Mouse (Mus musculus) hindbrain, embryonic 15.5 days (tissue): ENCODE results near the gene BC049762. TPM values are rescaled to one million over a fixed set of nuclear protein-coding genes. Genes with fewer than 3 reads are reported as not detected.
A peak's percentile ranks its signal among the peaks of the same experiment; 100 is the strongest.

Experiments used
- ATAC-seq: fragments of 200-750 bp; cut with Nextera tagmentation; 2 replicates; pipeline ENCODE4 v1.8.0; 2017; ENCODE audit warnings: low read depth, moderate number of reproducible peaks, moderate TSS enrichment; ENCODE audit not compliant: low FRiP score
- H3K27ac ChIP-seq: fragments of 300-500 bp; sonication (generic); replicated peaks from 2 replicates; pipeline ENCODE4 v1.5.1; 2015; ENCODE audit warnings: mild to moderate bottlenecking, inconsistent platforms
- H3K27me3 ChIP-seq: fragments of 300-500 bp; sonication (generic); 2 replicates; pipeline ENCODE4 v1.6.1; 2015; ENCODE audit warnings: control low read depth, inconsistent platforms
- H3K36me3 ChIP-seq: fragments of 300-500 bp; sonication (generic); 2 replicates; pipeline ENCODE4 v1.6.1; 2015; ENCODE audit warnings: control low read depth, inconsistent platforms
- H3K4me1 ChIP-seq: fragments of 300-500 bp; sonication (generic); replicated peaks from 2 replicates; pipeline ENCODE4 v1.6.1; 2015; ENCODE audit warnings: control low read depth, inconsistent platforms
- H3K4me2 ChIP-seq: fragments of 300-500 bp; sonication (generic); 2 replicates; pipeline ENCODE4 v1.6.1; 2015; ENCODE audit warnings: moderate library complexity, mild to moderate bottlenecking, inconsistent platforms
- H3K4me3 ChIP-seq: fragments of 300-500 bp; sonication (generic); 2 replicates; pipeline ENCODE4 v1.5.1; 2015; ENCODE audit warnings: mild to moderate bottlenecking, inconsistent platforms
- H3K9ac ChIP-seq: fragments of 300-500 bp; sonication (generic); 2 replicates; pipeline ENCODE4 v1.6.1; 2015; ENCODE audit warnings: inconsistent platforms
- H3K9me3 ChIP-seq: fragments of 300-500 bp; sonication (generic); 2 replicates; pipeline ENCODE4 v1.6.1; 2016; ENCODE audit warnings: control low read depth, inconsistent platforms
- WGBS: fragments of 180-500 bp; shearing (Covaris S2); methylation state at CpG from one replicate; pipeline ENCODE4 v1.1.7; 2015; 5-methylcytosine and 5-hydroxymethylcytosine counted together
- polyA plus RNA-seq: library from polyadenylated mRNA; unstranded; fragments of >200 nt; fragmentation: Nextera tagmentation; extraction: Ambion mirVana; gene quantifications from 2 replicates; pipeline ENCODE4 v1.2.1, GENCODE M21; 2015

BC049762 gene
- polyA plus RNA-seq, result 0.41 and 0.62 TPM in 2 replicates

DNA sequence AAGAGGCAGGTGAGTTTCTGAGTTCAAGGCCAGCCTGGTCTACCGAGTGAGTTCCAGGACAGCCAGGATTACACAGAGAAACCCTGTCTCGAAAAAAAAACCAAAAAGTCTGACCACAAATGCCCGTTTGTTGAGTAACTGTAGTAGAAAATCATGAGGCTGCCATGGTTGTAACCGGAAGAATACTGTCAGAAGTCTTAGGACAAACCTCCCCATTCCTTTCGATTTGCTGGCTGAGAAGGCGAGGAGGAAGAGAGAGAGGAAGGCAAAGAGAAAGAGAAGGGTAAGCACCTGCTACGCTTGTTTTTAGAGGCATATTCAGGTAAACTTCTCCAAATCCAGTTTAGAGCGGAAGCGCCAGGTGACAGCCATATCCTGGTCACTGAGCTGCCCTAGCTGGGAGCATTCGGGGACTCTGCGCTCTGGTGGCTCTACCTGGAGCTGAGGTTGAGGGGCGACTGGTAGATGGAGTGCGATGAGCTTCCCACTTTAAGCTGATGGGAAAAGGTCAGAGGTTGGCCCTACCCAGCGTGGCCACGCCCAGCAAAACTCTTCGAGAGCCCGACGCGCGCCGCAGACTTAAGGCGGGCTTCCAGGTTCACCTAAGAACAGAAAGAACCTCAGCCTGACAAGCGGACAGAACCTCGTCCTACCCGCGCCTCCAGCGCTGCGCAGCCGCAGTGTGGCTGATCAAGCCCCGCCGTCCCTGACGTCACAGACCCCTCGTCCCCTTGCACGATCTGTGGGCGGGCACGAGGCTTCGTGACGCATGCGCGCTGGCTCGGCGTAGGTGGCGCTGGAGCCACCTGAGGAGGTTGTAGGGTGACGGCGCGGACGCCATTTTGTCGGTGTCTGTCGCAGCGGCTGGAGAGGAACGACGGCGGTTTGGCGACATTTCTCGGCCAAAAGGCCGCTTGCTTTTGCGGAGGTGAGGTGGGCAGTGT lies at the start of gene BC049762:
Gene BC049762 (minus strand): TSS at position 705 of the 944 bp plus-strand sequence.
- no peaks in the 10 kb centered on the region for H3K27me3 ChIP-seq
- H3K4me2 ChIP-seq, result peak within 1 kb of the TSS; percentile 82
- H3K4me1 ChIP-seq, result peaks cover 41% of the 10 kb centered on the region
- no peaks in the 10 kb centered on the region for H3K9me3 ChIP-seq
- peak within 1 kb of the TSS; percentile 96 for H3K27ac ChIP-seq
- WGBS, result 9% methylated on average over 57 of the region's 57 CpGs
- peak within 1 kb of the TSS; percentile 90 for H3K9ac ChIP-seq
- peak within 1 kb of the TSS; percentile 60 for H3K4me3 ChIP-seq
- no peaks in the 10 kb centered on the region; the same call in 1 of the 2 replicates for H3K36me3 ChIP-seq
- ATAC-seq, result peak; percentile 99

- 0 out of 2 replicates have a peak, but pooled peaks have one; percentile 54 for ATAC-seq
- H3K9me3 ChIP-seq, result no peaks in the 10 kb centered on the region
- 69% methylated on average over 8 of the region's 8 CpGs for WGBS
- H3K27ac ChIP-seq, result no peak overlapping the region
- H3K27me3 ChIP-seq, result no peaks in the 10 kb centered on the region
- no peak overlapping the region for H3K4me2 ChIP-seq
- 0 out of 2 replicates have a peak, but pooled peaks cover 2% of the 10 kb centered on the region for H3K4me1 ChIP-seq
- H3K36me3 ChIP-seq, result no peaks in the 10 kb centered on the region
- no peak overlapping the region for H3K4me3 ChIP-seq
- no peak overlapping the region for H3K9ac ChIP-seq
These were observed 49.0 kb upstream of the BC049762 start for GRCm38 (mm10) chr11:51311846-51312245.

DNA sequence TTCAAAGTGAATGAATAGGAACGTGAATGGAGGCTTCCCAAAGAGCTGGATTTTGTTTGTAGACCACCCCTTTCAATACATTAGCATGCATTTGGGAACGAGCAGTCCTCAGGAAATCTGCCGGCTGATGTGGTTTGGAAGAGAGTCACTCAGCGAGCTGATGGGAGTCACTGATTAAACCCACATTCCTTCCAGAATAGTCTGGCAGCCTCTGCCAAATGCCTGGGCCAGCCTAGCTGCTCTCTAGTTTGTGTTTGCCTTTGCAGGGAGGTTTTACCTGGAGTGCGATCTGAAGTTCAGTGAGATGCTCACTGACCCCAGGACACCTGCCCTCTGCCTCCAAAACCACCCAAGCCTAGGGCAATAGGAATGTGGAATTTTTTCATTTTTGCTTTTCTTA lies 45.5 kb upstream of the BC049762 start:
- WGBS, result 58% methylated on average over 5 of the region's 5 CpGs
- no peaks in the 10 kb centered on the region for H3K36me3 ChIP-seq
- H3K27ac ChIP-seq, result no peak overlapping the region
- H3K9ac ChIP-seq, result no peak overlapping the region
- no peak overlapping the region for H3K4me2 ChIP-seq
- no peaks in the 10 kb centered on the region for H3K27me3 ChIP-seq
- no peaks in the 10 kb centered on the region for H3K4me1 ChIP-seq
- H3K9me3 ChIP-seq, result no peaks in the 10 kb centered on the region
- no peak overlapping the region for H3K4me3 ChIP-seq
- ATAC-seq, result no peak

DNA sequence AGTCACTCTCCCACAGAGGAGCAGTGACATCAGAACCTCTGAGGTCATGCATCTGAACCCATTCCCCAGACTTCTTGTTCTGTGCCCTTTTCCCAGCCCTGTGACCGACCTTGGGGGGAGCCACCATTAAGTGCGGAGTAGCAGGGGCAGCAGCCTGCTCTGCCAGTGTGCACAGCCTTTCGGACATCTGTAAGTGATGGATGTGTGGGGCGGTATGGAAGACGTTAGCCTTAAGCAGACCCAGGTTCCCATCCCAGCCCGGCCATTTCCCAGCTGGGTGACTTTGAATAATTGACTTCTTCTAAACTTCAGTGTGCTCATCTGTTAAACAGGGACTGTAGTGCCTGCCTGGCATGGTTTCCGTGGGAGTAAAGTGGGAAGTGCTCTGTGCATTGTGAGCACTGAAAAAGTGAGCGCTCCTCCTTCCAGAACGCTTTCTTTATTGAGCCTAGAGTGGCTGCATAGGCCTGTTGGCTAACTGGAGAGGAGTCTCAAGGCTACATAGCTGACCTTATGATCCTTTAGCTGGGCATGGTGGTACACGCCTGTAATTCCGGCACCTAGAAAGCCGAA lies 41.2 kb upstream of the BC049762 start:
- WGBS, result 64% methylated on average over 12 of the region's 12 CpGs

GRCm38 (mm10) chr11:51302396-51302795 lies 39.5 kb upstream of the BC049762 start:
- Histone ChIP-seq H3K27ac (no peak overlapping the region), H3K4me2 (no peak overlapping the region), H3K27me3 (no peaks in the 10 kb centered on the region), H3K9me3 (no peaks in the 10 kb centered on the region), H3K9ac (no peak overlapping the region), H3K4me1 (no peaks in the 10 kb centered on the region), H3K4me3 (no peak overlapping the region), H3K36me3 (no peaks in the 10 kb centered on the region)
- WGBS, result 68% methylated on average over 5 of the region's 5 CpGs
- no peak for ATAC-seq

More for the DNA sequence above, 41.2 kb upstream of the BC049762 start:
- H3K27me3 ChIP-seq, result no peaks in the 10 kb centered on the region
- H3K36me3 ChIP-seq, result no peaks in the 10 kb centered on the region
- no peaks in the 10 kb centered on the region for H3K9me3 ChIP-seq
- no peak overlapping the region for H3K27ac ChIP-seq
- no peak overlapping the region for H3K4me2 ChIP-seq
- H3K9ac ChIP-seq, result no peak overlapping the region
- no peaks in the 10 kb centered on the region for H3K4me1 ChIP-seq
- H3K4me3 ChIP-seq, result no peak overlapping the region
- ATAC-seq, result no peak

DNA sequence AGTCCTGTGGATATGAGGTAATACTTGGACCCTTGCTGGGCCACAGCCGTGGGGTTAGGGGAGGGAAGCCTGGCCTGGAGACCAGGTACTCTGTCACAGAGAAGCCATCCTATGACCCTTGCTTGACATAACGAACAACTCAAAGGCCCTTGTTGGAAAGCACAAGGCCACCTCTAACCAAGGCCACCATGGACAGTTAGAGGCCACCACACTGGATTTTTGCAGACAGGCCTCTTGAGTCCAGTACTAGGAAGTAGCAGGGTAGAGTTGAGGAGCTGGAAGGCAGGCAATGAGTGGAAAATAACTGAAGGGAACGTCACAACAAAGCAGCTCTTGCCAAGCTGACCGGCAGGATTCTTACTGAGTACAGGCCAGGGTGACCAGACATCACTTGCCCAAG lies 35.8 kb upstream of the BC049762 start:
- Histone ChIP-seq H3K9ac (no peak overlapping the region), H3K4me1 (0 out of 2 replicates have a peak, but pooled peaks cover 5% of the 10 kb centered on the region), H3K4me3 (no peak overlapping the region), H3K4me2 (no peak overlapping the region), H3K27me3 (no peaks in the 10 kb centered on the region), H3K36me3 (no peaks in the 10 kb centered on the region), H3K9me3 (no peaks in the 10 kb centered on the region), H3K27ac (no peak overlapping the region)
- WGBS, result 87% methylated on average over 4 of the region's 4 CpGs
- ATAC-seq, result no peak

DNA sequence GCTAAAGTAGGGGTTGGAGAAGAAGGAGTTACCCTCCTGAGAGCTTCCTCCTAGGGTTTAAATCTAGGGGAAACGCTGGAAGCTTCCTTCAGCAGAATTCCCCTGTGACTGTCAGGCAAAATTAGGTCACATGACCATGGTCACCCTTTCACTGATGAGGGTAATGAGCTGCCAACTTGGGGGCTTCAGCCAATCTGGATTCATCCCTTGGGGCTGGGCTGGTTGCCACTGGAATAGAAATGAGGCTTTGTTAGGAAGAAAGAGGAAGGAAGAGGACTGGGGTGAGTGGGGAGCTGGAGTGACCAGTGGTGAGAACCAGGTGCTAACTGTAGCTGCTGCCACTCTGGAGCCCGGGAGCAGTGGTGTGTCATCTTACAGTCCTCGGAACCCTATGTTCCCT lies 32.9 kb upstream of the BC049762 start:
- Histone ChIP-seq H3K36me3 (no peaks in the 10 kb centered on the region), H3K4me2 (no peak overlapping the region), H3K4me3 (no peak overlapping the region), H3K27ac (no peak overlapping the region), H3K4me1 (0 out of 2 replicates have a peak, but pooled peaks cover 5% of the 10 kb centered on the region), H3K27me3 (0 out of 2 replicates have a peak, but pooled peaks cover 6% of the 10 kb centered on the region), H3K9me3 (no peaks in the 10 kb centered on the region), H3K9ac (no peak overlapping the region)
- no peak for ATAC-seq
- WGBS, result 70% methylated on average over 3 of the region's 3 CpGs

DNA sequence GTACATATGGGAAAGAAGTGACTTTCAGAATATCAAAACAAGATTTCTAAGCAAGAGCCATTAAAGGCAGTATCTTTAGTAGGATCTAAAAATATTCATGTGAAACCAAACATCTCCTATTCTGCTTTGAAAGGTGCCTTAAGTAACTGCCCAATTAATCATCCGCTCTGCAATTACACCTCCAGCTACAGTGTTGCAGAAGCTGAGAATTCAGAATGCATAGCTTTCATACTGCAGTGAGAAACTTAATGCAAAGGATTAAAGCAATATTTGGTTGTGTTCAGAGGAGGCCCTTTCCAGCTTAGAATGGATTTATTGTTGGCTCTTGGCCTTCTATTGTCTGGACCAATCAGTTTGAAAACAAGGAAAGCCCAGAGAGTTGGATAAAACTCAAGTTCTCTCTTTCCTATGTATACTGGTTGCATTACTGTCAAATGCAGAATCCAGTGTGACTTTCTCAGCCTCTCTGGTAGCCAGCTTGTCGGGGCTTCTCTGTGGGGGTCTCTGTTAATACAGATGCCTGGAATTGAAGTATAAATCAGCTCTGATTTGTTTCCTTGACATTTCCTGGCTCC lies 31.2 kb upstream of the BC049762 start:
- no peak overlapping the region for H3K9ac ChIP-seq
- peaks cover 15% of the 10 kb centered on the region for H3K4me1 ChIP-seq
- WGBS, result 69% methylated on average over 2 of the region's 2 CpGs

GRCm38 (mm10) chr11:51290066-51290955 lies 27.5 kb upstream of the BC049762 start:
- Histone ChIP-seq H3K4me3 (peak overlapping the region; percentile 60), H3K9ac (peak overlapping the region; percentile 49), H3K4me1 (peaks cover 15% of the 10 kb centered on the region), H3K9me3 (no peaks in the 10 kb centered on the region), H3K36me3 (no peaks in the 10 kb centered on the region), H3K4me2 (peak overlapping the region; percentile 95), H3K27ac (peak overlapping the region; percentile 63; the same call in 1 of the 2 replicates), H3K27me3 (0 out of 2 replicates have a peak, but pooled peaks cover 6% of the 10 kb centered on the region)
- ATAC-seq, result peak; percentile 72
- WGBS, result 2% methylated on average over 55 of the region's 74 CpGs

More for the DNA sequence above, 31.2 kb upstream of the BC049762 start:
- Histone ChIP-seq H3K4me3 (no peak overlapping the region), H3K36me3 (no peaks in the 10 kb centered on the region), H3K27me3 (0 out of 2 replicates have a peak, but pooled peaks cover 6% of the 10 kb centered on the region), H3K9me3 (no peaks in the 10 kb centered on the region), H3K27ac (no peak overlapping the region), H3K4me2 (no peak overlapping the region)
- ATAC-seq, result no peak

DNA sequence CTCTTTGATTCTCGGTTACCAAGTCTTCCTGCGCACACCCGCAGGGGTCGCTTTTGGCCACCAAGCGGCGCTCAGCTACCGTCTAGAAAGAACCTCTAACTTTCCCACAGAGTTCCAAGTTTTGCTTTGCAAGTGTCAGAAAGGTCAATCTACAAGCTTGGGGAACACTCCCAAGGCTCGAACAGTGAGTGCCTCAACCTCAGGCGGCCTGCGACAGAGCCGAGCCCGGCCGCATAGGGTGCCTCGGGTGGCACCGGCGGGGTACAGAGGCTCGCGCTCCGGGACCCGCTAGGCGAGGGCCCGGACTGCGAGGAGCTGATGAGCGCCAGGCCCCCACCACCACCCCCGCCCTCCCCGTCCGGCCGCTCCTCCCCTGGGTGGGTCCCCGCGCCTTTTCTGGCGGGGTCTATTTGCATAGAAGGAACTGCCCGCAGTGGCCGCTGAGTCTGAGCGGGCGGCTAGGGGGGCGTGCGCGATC lies 26.8 kb upstream of the BC049762 start, which contains the start of gene Col23a1:
Gene Col23a1 (plus strand): TSS at position 357 of the 478 bp plus-strand sequence.
- Histone ChIP-seq H3K9ac (peak within 1 kb of the TSS; percentile 49), H3K4me1 (peaks cover 15% of the 10 kb centered on the region), H3K4me2 (peak within 1 kb of the TSS; percentile 95), H3K27ac (peak within 1 kb of the TSS; percentile 63), H3K27me3 (0 out of 2 replicates have a peak, but pooled peaks cover 6% of the 10 kb centered on the region), H3K9me3 (no peaks in the 10 kb centered on the region), H3K4me3 (peak within 1 kb of the TSS; percentile 60), H3K36me3 (0 out of 2 replicates have a peak, but pooled peaks cover 2% of the 10 kb centered on the region)
- under 1% methylated on average over 35 of the region's 38 CpGs for WGBS
- ATAC-seq, result peak; percentile 91

- Histone ChIP-seq H3K36me3 (peaks cover 66% of the 10 kb centered on the region), H3K9ac (no peak overlapping the region), H3K27me3 (no peaks in the 10 kb centered on the region), H3K9me3 (no peaks in the 10 kb centered on the region), H3K27ac (no peak overlapping the region), H3K4me1 (no peaks in the 10 kb centered on the region), H3K4me3 (no peak overlapping the region), H3K4me2 (no peak overlapping the region)
- WGBS, result 62% methylated on average over 1 of the region's 1 CpGs
- no peak for ATAC-seq
These were observed 11.6 kb upstream of the BC049762 start for GRCm38 (mm10) chr11:51274418-51274817.
